Mouse (Mus musculus) megakaryocyte-erythroid progenitor cell, adult 5-6 weeks (primary cell): Measurements from ENCODE around the gene Zc3h4. TPM values are rescaled to one million over a fixed set of nuclear protein-coding genes. Genes with fewer than 3 reads are reported as not detected.

Source experiments
- ATAC-seq: replicated peaks from 2 replicates; pipeline ENCODE4 v1.8.0; 2016; ENCODE audit warnings: mild to moderate bottlenecking, inconsistent platforms; ENCODE audit not compliant: severe bottlenecking, poor library complexity, low FRiP score, low TSS enrichment
- total RNA-seq, 2 experiments: library from RNA; stranded (forward) in 1 of 2; stranded (reverse) in 1 of 2; fragments of 200-1000, 215-1000 nt in 1 of 2; fragments of >200 nt in 1 of 2; fragmentation: Nextera tagmentation in 1 of 2; gene quantifications; 2 replicates each; pipeline ENCODE4 v1.2.3; 2014 to 2017

The Zc3h4 gene
- total RNA-seq, 2 experiments from 2014 or later = 39.1 to 60.7 TPM

DNA sequence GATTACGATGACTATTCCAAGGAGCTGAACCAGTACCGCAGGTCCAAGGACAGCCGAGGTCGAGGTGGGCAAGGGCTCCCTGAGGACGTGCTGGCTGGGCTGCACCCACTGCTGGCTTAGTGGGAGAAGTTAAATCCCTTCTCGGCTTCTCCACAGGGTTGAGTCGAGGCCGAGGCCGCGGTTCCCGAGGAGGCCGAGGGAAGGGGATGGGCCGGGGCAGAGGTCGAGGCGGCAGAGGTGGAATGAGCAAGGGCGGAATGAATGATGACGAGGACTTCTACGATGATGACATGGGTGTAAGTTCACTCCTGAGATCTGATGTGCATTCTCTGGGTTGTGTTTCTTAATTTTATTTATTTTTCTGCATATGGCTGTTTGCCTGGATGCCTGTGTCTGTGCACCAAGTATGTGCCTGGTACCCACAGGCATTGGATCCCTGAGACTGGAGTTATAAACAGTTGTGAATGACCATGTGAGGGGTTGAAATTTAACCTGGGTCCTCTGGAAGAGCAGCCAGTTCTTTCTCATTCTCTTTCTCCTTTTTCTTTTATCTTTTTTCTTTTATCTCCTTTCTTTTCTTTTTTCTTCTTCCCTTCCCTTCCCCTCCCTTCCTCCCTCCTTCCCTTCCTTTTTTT is 21.6 kb downstream of the Zc3h4 start:
- no peak for ATAC-seq

DNA sequence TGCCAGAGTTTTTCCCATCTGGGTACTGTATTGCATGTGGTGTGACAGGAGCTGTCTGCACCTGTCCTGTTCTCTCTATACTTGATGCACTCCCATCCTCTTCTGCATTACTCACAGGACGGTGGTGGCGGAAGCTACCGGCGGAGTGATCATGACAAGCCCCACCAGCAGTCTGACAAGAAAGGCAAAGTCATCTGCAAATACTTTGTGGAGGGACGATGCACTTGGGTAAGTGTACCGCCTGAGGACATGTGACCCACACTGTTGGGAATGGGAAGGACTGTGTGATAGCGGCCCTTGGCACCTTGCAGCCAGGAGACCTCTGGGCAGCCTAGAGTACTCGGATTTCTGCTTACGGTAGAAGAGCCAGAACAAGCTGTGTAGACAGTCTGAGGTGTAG is 23.0 kb downstream of the Zc3h4 start:
- ATAC-seq = no peak

DNA sequence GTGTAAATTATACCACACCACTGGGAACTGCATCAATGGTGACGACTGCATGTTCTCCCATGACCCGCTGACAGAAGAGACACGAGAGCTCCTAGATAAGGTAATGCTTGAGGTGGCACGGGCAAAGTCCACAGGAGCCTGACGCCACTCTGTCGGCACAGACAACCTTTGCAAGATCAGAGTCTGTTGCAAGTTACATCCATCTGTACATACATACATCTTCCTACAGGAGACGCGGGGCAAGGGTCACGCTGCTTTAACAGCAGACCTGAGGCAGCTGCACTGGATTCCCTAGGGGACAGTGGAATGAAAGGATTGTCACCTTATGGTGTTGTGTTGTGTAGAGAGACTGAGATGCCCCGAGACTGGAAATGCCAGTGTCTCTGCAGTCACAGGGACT is 25.0 kb downstream of the Zc3h4 start:
- ATAC-seq = no peak

DNA sequence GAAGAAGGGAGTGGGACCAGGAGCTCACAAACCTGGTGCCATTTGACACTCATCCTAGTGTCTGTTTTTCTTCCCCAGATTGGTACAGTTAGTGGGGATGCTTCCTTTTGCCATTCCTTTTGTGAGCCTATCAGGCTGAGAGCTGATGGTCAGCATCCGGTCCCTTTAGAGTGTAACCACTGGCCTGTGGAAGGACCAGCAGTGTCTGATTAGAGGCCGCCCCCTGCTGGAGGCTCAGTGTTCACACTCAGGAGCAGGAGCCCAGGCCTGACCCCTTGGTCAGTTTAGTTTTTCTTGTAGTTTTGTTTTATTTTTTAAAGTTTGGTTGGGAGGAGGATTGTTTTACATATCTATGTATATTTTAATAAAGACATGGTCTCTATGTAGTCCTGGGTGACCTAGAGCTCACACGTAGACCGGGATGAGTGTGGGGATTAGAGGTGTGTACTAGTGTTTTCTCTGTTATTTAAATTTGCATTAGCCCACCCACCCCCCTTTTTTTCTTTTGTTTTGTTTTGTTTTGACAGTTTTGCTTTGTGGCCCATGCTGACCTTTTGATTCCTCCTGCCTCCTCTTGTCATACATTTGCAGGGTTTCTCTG is 25.5 kb downstream of the Zc3h4 start:
- ATAC-seq = peak; percentile 80

DNA sequence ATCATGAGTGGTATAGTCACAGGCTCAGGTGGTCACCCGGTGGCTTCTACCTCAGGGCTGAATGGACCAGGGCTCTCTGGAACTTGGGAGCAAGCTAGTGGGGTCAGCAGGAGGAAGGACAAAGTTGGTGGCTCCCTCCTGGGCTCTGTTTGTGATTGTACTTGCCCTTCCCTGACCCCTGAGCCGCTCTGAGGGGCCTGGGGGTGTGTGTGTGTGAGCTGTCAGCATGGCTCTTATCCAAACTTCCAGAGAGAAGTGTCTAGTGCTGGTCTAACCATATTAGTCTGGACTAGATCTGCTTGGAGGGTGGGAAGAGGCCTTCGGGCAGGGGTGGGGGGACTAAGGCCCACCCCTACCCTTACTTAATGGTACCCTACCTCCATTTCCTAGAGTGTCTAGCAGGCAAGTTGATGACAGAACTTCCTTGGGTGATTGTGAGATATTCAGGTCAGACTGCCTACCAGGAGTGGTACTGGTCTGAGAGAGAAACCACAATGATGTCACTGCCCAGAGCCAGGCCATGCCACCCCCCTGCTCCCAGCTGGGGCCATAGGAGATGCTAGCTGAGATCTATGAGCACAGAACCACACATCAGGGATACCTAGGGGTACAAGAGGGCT is 32.8 kb downstream of the Zc3h4 start:
- no peak for ATAC-seq

DNA sequence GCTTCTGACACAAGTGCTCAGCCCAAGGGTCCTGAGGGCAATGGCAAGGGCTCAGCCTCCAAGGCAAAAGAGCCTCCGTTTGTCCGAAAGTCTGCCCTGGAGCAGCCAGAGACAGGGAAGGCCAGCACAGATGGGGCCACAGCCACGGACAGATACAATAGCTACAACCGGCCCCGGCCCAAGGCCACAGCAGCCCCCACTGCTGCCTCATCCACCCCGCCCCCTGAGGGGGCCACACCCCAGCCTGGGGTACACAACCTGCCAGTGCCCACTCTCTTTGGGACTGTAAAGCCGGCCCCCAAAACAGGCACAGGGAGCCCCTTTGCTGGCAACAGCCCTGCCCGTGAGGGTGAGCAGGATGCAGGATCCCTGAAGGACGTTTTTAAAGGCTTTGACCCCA is 34.4 kb downstream of the Zc3h4 start:
- ATAC-seq = no peak

DNA sequence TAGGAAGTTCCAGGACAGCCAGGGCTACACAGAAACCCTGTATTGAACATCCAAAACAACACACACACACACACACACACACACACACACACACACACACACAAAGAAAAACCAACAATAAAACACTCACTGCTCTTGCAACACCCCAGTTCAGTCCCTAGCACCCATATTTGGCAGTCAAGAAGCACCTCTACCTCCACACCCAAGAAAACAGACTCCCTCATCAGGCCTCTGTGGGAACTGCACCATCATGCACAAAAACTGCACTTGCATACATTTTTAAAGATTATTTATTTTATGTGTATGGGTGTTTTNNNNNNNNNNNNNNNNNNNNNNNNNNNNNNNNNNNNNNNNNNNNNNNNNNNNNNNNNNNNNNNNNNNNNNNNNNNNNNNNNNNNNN is 40.5 kb downstream of the Zc3h4 start:
- ATAC-seq = peak; percentile 86

DNA sequence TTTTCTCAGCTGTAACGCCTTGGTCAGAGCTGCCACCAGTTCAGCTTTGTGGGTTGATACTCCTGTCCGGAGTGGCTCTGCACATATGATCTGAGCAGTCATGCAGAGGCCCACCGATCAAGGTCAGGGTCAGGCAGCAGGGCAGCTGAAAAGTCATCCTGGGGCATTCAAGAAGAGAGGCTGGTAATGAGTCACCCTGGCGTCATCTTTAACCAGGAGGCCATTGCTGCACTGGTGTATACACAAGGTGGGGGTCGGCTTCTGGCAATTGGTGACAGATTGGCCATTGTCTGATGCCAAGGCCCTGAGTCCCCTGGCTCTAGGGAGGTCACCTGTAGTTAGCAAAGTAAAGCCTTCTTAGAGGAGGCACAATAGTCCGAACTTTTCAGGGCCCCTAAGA is 50.9 kb downstream of the Zc3h4 start:
- ATAC-seq = no peak

DNA sequence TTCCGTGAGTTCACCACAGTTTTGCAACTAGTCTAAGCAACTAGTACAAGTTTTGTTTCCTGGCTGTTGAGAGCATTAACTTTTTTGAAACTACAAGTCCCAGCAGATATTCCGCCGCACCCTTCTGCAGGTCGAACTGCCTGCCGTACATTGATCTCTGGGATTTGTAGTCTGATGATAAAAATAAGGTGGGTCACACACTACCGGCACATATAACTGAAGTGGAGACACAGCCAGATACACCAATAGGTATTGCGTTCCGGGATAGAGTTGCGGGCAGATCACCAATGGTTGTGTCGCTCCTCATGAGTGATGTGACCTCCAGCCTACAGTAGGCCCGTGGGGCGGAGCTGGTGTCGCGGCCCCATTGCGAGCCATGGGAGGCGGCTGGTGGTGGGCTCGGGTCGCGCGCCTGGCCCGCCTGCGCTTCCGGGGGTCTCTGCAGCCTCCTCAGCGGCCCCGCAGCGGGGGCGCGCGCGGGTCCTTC is 51.9 kb downstream of the Zc3h4 start, which contains the start of gene Tmem160:
Gene Tmem160 (plus strand): TSS at position 193 of the 487 bp plus-strand sequence.
- ATAC-seq = peak; percentile 99

DNA sequence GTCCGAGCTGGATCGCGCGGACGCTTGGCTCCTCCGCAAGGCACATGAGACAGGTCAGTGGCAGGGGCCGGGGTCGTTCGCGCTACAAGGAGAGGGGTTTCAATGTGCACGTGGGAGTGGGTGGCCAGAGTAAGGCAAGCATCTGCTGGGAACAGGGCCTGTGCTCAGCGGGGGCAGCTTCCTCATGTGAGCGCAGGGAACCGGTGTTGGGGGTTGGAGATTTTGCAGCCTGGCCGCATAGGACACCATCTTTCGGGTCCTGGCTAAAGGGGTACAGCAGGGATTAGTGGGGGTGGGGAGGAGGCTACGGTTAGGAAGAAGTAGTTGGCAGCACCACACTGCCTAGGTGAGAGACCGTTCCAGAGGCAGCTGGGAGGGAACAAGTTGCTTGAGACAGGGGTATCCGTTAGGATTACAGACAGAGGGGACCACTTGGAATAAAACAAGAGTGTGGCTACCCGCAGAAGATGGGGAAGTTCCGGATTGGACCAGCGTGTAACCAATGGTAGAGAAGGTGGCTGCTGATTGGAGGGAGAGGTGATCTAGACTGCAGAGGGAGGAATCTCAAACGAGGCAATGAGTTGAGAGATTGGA is 52.5 kb downstream of the Zc3h4 start:
- peak; percentile 69 for ATAC-seq

DNA sequence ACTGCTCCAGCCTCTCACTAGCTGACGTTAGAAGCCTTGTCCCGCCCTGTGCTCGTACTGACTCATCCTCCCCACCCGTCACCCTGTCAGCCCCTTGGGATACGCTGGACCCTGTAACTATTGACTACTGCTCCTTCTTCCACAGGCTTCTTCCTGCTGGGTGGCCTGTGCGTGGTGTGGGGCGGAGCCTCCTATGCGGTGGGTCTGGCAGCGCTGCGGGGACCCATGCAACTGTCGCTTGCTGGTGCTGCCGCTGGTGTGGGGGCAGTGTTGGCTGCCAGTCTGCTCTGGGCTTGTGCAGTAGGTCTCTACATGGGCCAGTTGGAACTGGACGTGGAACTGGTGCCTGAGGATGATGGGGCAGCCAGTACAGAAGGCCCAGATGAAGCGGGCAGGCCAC is 54.3 kb downstream of the Zc3h4 start:
- ATAC-seq = no peak

DNA sequence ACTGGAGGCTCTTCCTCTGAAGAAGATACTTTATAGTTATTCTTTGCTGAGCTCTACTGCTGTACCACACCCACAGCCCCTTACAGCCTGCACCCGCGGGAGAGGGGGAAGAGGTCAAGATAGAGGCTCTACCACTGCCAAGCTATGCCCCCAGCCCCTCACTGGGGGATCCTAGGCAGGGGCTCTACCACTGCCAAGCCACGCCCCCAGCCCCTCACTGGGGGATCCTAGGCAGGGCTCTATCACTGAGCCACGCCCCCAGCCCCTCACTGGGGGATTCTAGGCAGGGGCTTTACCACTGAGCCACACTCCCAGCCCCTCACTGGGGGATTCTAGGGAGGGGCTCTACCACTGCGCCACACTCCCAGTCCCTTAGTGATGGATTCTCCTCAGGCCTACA is 55.6 kb downstream of the Zc3h4 start:
- no peak for ATAC-seq

DNA sequence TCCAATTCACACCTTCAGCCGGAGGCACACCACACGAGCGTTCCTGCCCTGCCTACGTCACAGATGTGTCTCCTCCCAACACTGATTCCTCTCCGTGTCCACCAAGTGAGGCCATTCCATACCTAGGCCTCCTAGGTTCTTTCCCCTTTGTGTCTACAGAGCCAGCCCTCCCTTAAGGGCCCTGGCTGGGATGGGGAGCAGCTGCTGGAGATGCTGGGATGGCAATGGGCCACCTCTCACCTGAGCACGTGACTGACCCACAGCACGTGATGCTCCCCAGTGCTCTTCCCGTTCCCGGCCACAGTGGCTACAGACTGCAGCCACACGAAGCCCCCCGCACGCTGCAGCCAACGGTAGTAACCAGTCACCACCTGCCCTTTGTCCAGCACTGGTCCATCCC is 59.9 kb downstream of the Zc3h4 start:
- no peak for ATAC-seq

DNA sequence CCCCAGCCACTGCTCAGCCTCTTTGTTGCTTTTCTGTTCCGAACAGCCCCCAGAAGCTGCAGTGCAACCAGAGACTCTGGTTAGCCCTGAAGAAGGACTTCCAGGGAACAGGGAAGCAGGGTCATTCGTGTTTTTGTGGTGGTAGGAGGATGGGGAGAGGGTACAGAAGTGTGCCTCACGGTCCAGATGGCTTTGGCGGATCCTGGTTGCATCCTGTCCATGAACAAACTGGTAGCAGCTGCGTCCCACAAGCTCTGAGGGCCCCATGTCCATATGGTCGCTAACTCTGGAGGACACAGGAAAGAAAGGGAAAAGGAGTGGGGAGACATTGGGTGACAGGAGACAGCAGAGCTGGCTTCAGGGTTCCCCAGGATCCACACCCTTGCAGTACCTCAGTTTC is 60.4 kb downstream of the Zc3h4 start:
- ATAC-seq = no peak

DNA sequence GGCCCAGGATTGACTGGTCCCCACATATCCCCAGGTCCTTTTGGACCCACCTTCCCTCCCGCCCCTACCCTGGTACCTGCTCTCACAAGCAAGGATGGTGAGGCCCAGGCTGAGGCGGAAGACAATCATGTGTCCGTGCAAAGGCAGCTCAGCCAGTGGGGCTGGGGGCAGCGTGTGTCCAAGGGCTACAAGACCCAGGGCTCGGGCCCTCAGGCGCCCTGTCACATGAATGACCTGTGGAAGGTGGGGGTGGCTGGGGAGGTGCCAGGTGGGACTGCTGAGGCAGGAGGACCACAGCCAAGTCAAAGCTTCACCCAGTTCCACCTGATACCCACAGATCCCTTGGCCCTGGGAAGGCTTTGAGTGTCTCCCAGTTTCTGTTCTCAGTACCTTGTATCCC is 61.0 kb downstream of the Zc3h4 start:
- ATAC-seq = no peak

DNA sequence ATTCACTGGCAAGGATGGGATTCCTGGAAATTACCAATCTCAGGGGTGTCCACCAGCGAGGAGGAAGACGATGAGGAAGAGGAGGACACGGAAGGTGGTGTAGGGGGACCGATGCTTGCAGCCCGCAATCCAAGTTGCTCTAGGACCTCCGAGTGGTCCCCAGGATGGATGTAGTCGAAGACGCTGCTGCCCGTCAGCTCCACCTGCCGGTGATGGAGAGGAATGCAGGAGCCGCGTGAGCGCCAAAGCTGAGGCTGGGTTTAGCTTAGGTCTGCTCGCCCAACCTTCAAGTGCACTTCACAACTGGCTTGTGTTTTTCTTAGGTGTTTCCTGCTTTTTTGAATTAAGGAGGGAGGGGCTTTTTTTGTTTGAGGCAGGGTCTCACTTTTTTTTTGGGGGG is 62.5 kb downstream of the Zc3h4 start:
- ATAC-seq = peak; percentile 60

DNA sequence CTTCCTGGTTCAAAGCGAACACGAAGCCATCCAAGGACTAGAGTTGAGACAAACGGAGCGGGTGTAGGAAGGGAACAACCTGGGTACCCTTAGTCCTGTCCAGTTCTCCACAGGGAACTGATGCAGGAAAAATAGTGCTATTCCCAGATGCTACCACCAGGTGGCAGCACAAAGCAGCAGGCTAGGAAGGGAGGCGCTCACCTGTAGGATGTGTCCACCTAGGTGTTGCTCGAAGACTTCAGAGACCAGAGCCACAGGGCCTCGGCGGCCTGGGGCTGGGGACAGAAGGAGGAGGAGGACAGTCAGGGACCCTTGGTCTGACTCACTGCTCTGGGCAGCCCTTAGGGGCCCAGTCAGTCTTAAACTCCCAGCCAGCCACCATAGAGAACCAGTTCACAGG is 64.5 kb downstream of the Zc3h4 start:
- ATAC-seq = peak; percentile 46; the same call in 1 of the 2 replicates

DNA sequence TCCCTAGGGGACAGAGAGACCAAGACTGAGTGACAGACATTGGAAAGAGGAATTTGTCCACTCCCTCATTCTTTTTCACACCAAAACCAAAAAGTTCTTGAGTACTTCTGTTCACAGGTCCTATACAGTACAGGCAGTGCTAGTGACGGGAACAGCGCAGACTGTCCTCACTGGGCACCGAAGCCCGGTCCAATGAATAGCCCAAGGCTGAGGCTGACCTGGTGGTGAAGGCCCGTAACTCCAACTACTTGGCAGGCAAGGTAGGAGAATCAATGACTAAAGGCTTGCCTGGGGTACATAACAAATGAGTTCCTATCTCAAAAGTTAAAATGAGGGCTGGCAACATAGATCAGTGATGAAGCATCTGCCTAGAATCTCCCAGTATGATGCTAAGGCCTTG is 64.9 kb downstream of the Zc3h4 start:
- ATAC-seq = no peak

DNA sequence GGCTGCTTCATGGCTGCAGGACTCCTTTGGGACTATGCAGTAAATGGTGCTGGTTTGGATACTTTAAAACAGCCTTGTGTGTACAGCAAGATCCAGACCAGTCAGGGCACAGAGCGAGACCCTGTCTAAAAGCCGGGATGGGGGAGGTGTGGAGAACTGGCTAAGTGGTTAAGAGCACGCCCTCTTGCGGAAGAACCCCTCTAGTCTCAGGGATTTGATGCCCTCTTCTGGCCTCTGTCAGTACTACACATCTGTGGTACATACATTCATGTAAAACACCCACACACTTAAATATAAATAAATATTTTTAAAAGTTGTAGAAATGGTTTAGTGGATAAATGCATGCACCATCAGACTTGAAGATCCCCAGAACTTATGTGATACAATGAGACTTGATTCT is 65.9 kb downstream of the Zc3h4 start:
- peak; percentile 53; the same call in 1 of the 2 replicates for ATAC-seq

DNA sequence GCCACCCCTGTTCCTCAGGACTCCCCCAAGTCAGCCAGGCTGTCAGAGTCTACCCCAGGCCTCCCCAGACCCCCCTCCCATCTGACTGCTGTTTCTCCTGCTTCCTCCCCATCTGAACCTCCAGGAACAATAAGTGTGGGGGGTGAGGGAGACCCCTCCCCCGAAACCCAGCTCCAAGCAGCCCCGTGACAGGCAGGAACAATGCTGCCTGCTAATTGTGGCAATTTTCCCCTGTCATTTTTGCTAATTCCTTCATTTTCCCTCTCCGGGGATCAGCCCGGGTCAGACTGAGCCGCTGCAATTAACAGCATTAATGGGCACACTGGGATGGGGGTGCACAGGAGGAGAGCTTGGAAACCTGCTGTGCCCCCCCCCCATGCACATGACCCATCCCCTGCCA is 67.4 kb downstream of the Zc3h4 start:
- ATAC-seq = no peak

DNA sequence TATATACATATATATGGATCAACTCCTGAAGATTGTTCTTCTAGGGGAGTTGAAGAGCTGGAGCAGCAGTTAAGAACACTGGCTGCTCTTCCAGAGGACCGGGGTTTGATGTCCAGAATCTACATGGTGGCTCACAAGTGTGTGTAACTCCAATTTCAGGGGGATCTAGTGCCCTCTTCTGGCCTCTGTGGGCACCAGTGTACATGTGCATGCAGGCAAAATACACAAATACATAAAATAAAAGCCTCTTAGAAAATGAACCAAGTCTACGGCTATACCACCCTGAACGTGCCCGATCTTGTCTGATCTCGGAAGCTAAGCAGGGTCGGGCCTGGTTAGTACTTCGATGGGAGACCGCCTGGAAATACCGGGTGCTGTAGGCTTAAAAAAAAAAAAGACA is 70.8 kb downstream of the Zc3h4 start:
- ATAC-seq = 0 out of 2 replicates have a peak, but pooled peaks have one; percentile 35
